In genomic region chr4:71279710-71280109, GRCm38 (mm10) we compare ENCODE assay signal across 17 mouse cellular contexts.
"Had no signal": no experiment of that assay in that cellular context is flagged by ENCODE, and none has a peak within 500 bp of the region (broad histone marks: within the 10 kb centered on the region; RNA-seq: fewer than 3 reads in every experiment).

No protein-coding gene starts in this region.

- H3K27me3 ChIP-seq: neural tube, embryonic 12.5 days; neural tube, embryonic 13.5 days; neural tube, embryonic 15.5 days; stomach, embryonic 15.5 days had no signal

- DNase-seq: retina, postnatal 1 day; right cerebral cortex, adult 18-20 months; right cerebral cortex, postnatal 14 days; right cerebral cortex, postnatal 25 days; right cerebral cortex, postnatal 4 days; spleen, adult 18-20 months; thymus, adult 18-20 months; thymus, adult 2 months; thymus, postnatal 14 days; thymus, postnatal 25 days; thymus, postnatal 36 days; thymus, postnatal 4 days had no signal

- H3K4me1 ChIP-seq: neural tube, embryonic 12.5 days; neural tube, embryonic 13.5 days; neural tube, embryonic 15.5 days; stomach, embryonic 15.5 days had no signal

- H3K9me3 ChIP-seq: neural tube, embryonic 12.5 days; neural tube, embryonic 13.5 days; neural tube, embryonic 15.5 days; stomach, embryonic 15.5 days had no signal

- H3K4me3 ChIP-seq: neural tube, embryonic 12.5 days; neural tube, embryonic 13.5 days; neural tube, embryonic 15.5 days; stomach, embryonic 15.5 days had no signal

- H3K27ac ChIP-seq: neural tube, embryonic 12.5 days; neural tube, embryonic 13.5 days; neural tube, embryonic 15.5 days; stomach, embryonic 15.5 days; stomach, postnatal 0 days had no signal

- H3K4me2 ChIP-seq: neural tube, embryonic 12.5 days; neural tube, embryonic 13.5 days; neural tube, embryonic 15.5 days; stomach, embryonic 15.5 days had no signal

- H3K36me3 ChIP-seq: neural tube, embryonic 12.5 days; neural tube, embryonic 13.5 days; neural tube, embryonic 15.5 days; stomach, embryonic 15.5 days had no signal

- H3K9ac ChIP-seq: neural tube, embryonic 12.5 days; neural tube, embryonic 13.5 days; neural tube, embryonic 15.5 days; stomach, embryonic 15.5 days had no signal
